Mouse (Mus musculus) liver, postnatal 0 days (tissue): ENCODE measurements around the gene Gna13. TPM values are rescaled to one million over a fixed set of nuclear protein-coding genes. Genes with fewer than 3 reads are reported as not detected.
A peak's percentile ranks its signal among the peaks of the same experiment; 100 is the strongest.

Experiments
- ATAC-seq: fragments of 200-750 bp; cut with Nextera tagmentation; 2 replicates; pipeline ENCODE4 v1.8.0; 2017; ENCODE audit warnings: mild to moderate bottlenecking, moderate library complexity
- DNase-seq: peaks from one replicate; pipeline ENCODE4 v3.0.0-alpha.2; 2016
- H3K27ac ChIP-seq: fragments of 300-500 bp; sonication (generic); 2 replicates; pipeline ENCODE4 v1.5.1; 2014; ENCODE audit warnings: antibody characterized with exemption, moderate library complexity, mild to moderate bottlenecking, low read depth
- H3K27me3 ChIP-seq: fragments of 300-500 bp; sonication (generic); 2 replicates; pipeline ENCODE4 v1.6.1; 2014; ENCODE audit warnings: low read length, control low read depth, mixed read lengths; ENCODE audit not compliant: insufficient read depth
- H3K36me3 ChIP-seq: fragments of 300-500 bp; sonication (generic); replicated peaks from 2 replicates; pipeline ENCODE4 v1.6.1; 2014; ENCODE audit warnings: mild to moderate bottlenecking, control low read depth, low read length, moderate library complexity, mixed read lengths; ENCODE audit not compliant: insufficient read depth
- H3K4me1 ChIP-seq: fragments of 300-500 bp; sonication (generic); 2 replicates; pipeline ENCODE4 v1.6.1; 2014; ENCODE audit warnings: antibody characterized with exemption, mild to moderate bottlenecking, control low read depth; ENCODE audit not compliant: insufficient read depth
- H3K4me2 ChIP-seq: fragments of 300-500 bp; sonication (generic); 2 replicates; pipeline ENCODE4 v1.6.1; 2014; ENCODE audit warnings: low read depth, mild to moderate bottlenecking, low read length, moderate library complexity, mixed read lengths
- H3K4me3 ChIP-seq: fragments of 300-500 bp; sonication (generic); 2 replicates; pipeline ENCODE4 v1.5.1; 2014; ENCODE audit warnings: low read depth, low read length
- H3K9ac ChIP-seq: fragments of 300-500 bp; sonication (generic); replicated peaks from 2 replicates; pipeline ENCODE4 v1.6.1; 2014; ENCODE audit warnings: mild to moderate bottlenecking, moderate library complexity
- H3K9me3 ChIP-seq: fragments of 300-500 bp; sonication (generic); 2 replicates; pipeline ENCODE4 v1.6.1; 2016; ENCODE audit warnings: mild to moderate bottlenecking, control low read depth, low read length, mixed read lengths
- CTCF ChIP-seq: sonication (generic); IDR thresholded peaks from 2 replicates; pipeline ENCODE4 v1.5.1; 2016; ENCODE audit warnings: antibody characterized with exemption, low read depth
- EP300 ChIP-seq: IDR thresholded peaks from 2 replicates; pipeline ENCODE4 v1.6.1; 2016; ENCODE audit warnings: antibody characterized with exemption, low read depth, mild to moderate bottlenecking
- WGBS: fragments of 180-500 bp; shearing (Covaris S2); extraction: QIAGEN DNeasy Blood & Tissue Kit; methylation state at CpG from one replicate; pipeline ENCODE4 v1.1.7; 2014; ENCODE audit not compliant: insufficient replicate concordance; 5-methylcytosine and 5-hydroxymethylcytosine counted together
- polyA plus RNA-seq: library from polyadenylated mRNA; unstranded; fragments of >200 nt; fragmentation: Nextera tagmentation; extraction: Ambion mirVana; gene quantifications from 2 replicates; pipeline ENCODE4 v1.2.1, GENCODE M21; 2015

Gene Gna13
- polyA plus RNA-seq, 1 experiment from 2014 or later = 28.4 TPM

GRCm38 (mm10) chr11:109410197-109410980 lies 47.8 kb downstream of the Gna13 start:
- Histone ChIP-seq H3K9ac (no peak overlapping the region), H3K4me3 (no peak overlapping the region), H3K27ac (no peak overlapping the region), H3K4me1 (no peaks in the 10 kb centered on the region), H3K9me3 (no peaks in the 10 kb centered on the region), H3K36me3 (no peaks in the 10 kb centered on the region), H3K27me3 (no peaks in the 10 kb centered on the region), H3K4me2 (no peak overlapping the region)
- DNase-seq (no peak), ATAC-seq (no peak)
- TF ChIP-seq EP300 (no peak), CTCF (no peak)
- 81% methylated on average over 15 of the region's 15 CpGs for WGBS

- TF ChIP-seq CTCF (no peak), EP300 (no peak)
- no peak within 1 kb of the TSS for H3K4me2 ChIP-seq
- H3K4me3 ChIP-seq = no peak within 1 kb of the TSS
- H3K27ac ChIP-seq = no peak within 1 kb of the TSS
- H3K36me3 ChIP-seq = no peaks in the 10 kb centered on the region
- H3K27me3 ChIP-seq = no peaks in the 10 kb centered on the region
- WGBS = 64% methylated on average over 6 of the region's 6 CpGs
- peak; percentile 25; the same call in 1 of the 2 replicates for ATAC-seq
- no peak within 1 kb of the TSS for H3K9ac ChIP-seq
- DNase-seq = no peak
- no peaks in the 10 kb centered on the region for H3K9me3 ChIP-seq
- H3K4me1 ChIP-seq = peaks cover 9% of the 10 kb centered on the region; the same call in 1 of the 2 replicates
Measured at GRCm38 (mm10) chr11:109413617-109414016, 51.0 kb downstream of the Gna13 start, which contains the start of gene 9930022D16Rik. TSS of gene 9930022D16Rik (plus strand) at chr11:109413917.

- H3K4me1 ChIP-seq = peaks cover 10% of the 10 kb centered on the region; the same call in 1 of the 2 replicates
- no peak overlapping the region for H3K9ac ChIP-seq
- no peak for DNase-seq
- H3K4me3 ChIP-seq = no peak overlapping the region
- H3K27ac ChIP-seq = no peak overlapping the region
- no peaks in the 10 kb centered on the region for H3K27me3 ChIP-seq
- H3K36me3 ChIP-seq = no peaks in the 10 kb centered on the region
- no peak for ATAC-seq
- H3K4me2 ChIP-seq = no peak overlapping the region
- TF ChIP-seq EP300 = no peak
- no peak for TF ChIP-seq CTCF
- WGBS = 76% methylated on average over 5 of the region's 5 CpGs
- no peaks in the 10 kb centered on the region for H3K9me3 ChIP-seq
Measured at GRCm38 (mm10) chr11:109414802-109415201, 52.2 kb downstream of the Gna13 start.

GRCm38 (mm10) chr11:109416709-109417420 lies 54.2 kb downstream of the Gna13 start:
- TF ChIP-seq EP300 (no peak), CTCF (no peak)
- 51% methylated on average over 8 of the region's 8 CpGs for WGBS
- no peaks in the 10 kb centered on the region for H3K9me3 ChIP-seq
- H3K9ac ChIP-seq = no peak overlapping the region
- no peaks in the 10 kb centered on the region for H3K36me3 ChIP-seq
- no peak overlapping the region for H3K4me3 ChIP-seq
- H3K4me1 ChIP-seq = peaks cover 16% of the 10 kb centered on the region; the same call in 1 of the 2 replicates
- H3K27ac ChIP-seq = no peak overlapping the region
- DNase-seq = no peak
- H3K4me2 ChIP-seq = no peak overlapping the region
- H3K27me3 ChIP-seq = no peaks in the 10 kb centered on the region
- no peak for ATAC-seq

GRCm38 (mm10) chr11:109417472-109418040 lies 54.9 kb downstream of the Gna13 start:
- ATAC-seq (no peak), DNase-seq (no peak)
- no peak overlapping the region for H3K4me2 ChIP-seq
- H3K27me3 ChIP-seq = no peaks in the 10 kb centered on the region
- 60% methylated on average over 9 of the region's 9 CpGs for WGBS
- H3K36me3 ChIP-seq = no peaks in the 10 kb centered on the region
- H3K27ac ChIP-seq = no peak overlapping the region
- no peaks in the 10 kb centered on the region for H3K9me3 ChIP-seq
- H3K9ac ChIP-seq = no peak overlapping the region
- TF ChIP-seq CTCF = no peak
- TF ChIP-seq EP300 = no peak
- H3K4me1 ChIP-seq = peaks cover 16% of the 10 kb centered on the region; the same call in 1 of the 2 replicates
- H3K4me3 ChIP-seq = no peak overlapping the region

GRCm38 (mm10) chr11:109419461-109419860 lies 56.8 kb downstream of the Gna13 start:
- ATAC-seq = no peak
- no peak overlapping the region for H3K4me3 ChIP-seq
- no peaks in the 10 kb centered on the region for H3K36me3 ChIP-seq
- H3K4me2 ChIP-seq = peak overlapping the region; percentile 62
- TF ChIP-seq EP300 = no peak
- TF ChIP-seq CTCF = no peak
- no peak overlapping the region for H3K9ac ChIP-seq
- H3K9me3 ChIP-seq = no peaks in the 10 kb centered on the region
- H3K4me1 ChIP-seq = peaks cover 19% of the 10 kb centered on the region
- 37% methylated on average over 4 of the region's 4 CpGs for WGBS
- peak overlapping the region; percentile 62; the same call in 1 of the 2 replicates for H3K27ac ChIP-seq
- no peaks in the 10 kb centered on the region for H3K27me3 ChIP-seq
- no peak for DNase-seq
